Mouse (Mus musculus) olfactory bulb, adult 2 months (tissue): Measurements from ENCODE around the gene Krt18. TPM values are rescaled to one million over a fixed set of nuclear protein-coding genes. Genes with fewer than 3 reads are reported as not detected.

Experiments used
- H3K27ac ChIP-seq: fragments of 200-500 bp; 2 replicates; pipeline ENCODE4 v1.5.1; 2012; ENCODE audit warnings: low read depth, low read length; ENCODE audit not compliant: insufficient read depth
- H3K4me1 ChIP-seq: fragments of 200-500 bp; 2 replicates; pipeline ENCODE4 v1.6.1; 2012; ENCODE audit warnings: low read length; ENCODE audit not compliant: control insufficient read depth, insufficient read depth
- H3K4me3 ChIP-seq: fragments of 200-500 bp; 2 replicates; pipeline ENCODE4 v1.5.1; 2012; ENCODE audit warnings: mild to moderate bottlenecking, low read depth, low read length, moderate library complexity; ENCODE audit not compliant: insufficient read depth
- CTCF ChIP-seq: fragments of 200-500 bp; IDR thresholded peaks from 2 replicates; pipeline ENCODE4 v1.5.1; 2012; ENCODE audit warnings: low read depth, mild to moderate bottlenecking, low read length, moderate library complexity; ENCODE audit not compliant: insufficient read depth
- POLR2A ChIP-seq: fragments of 200-500 bp; IDR thresholded peaks from 2 replicates; pipeline ENCODE4 v1.6.1; 2012; ENCODE audit warnings: mild to moderate bottlenecking, low read depth, low read length, moderate library complexity; ENCODE audit not compliant: insufficient read depth
- WGBS: fragments of 180-500 bp; shearing (Covaris S2); methylation state at CpG from one replicate; pipeline ENCODE4 v1.1.7; 2018; 5-methylcytosine and 5-hydroxymethylcytosine counted together
- polyA plus RNA-seq: library from polyadenylated mRNA; stranded (reverse); fragments of >200 nt; gene quantifications from 2 replicates; pipeline ENCODE4 v1.2.4, GENCODE M21; 2012; ENCODE audit warnings: low replicate concordance; ENCODE audit not compliant: missing spikeins, insufficient read depth, insufficient read length

The Krt18 gene
- polyA plus RNA-seq, 1 experiment = not detected

DNA sequence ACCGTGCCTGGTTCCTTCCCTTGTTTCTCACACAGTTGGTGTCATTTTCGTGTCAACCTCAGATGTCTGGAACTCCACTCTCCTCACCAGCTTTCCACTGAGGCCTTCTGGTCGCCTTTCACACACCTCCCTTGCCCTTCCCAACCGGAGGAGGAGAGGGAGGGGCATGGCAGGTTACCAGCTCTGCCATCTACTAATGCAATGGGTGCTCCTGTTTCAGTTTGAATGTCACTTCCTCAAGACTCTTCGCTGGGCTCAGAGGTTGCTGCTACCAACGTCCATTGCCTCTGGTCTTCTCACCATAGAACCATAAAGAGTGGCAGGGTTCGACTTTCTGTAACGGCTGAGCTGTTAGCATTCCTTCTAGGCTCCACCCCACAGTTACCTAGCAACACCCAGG, 5.5 kb upstream of the Krt18 start:
- no peak overlapping the region for H3K27ac ChIP-seq
- no peak for TF ChIP-seq POLR2A
- TF ChIP-seq CTCF = no peak
- H3K4me1 ChIP-seq = 0 out of 2 replicates have a peak, but pooled peaks cover 3% of the 10 kb centered on the region
- no peak overlapping the region for H3K4me3 ChIP-seq
- WGBS = 62% methylated on average over 8 of the region's 8 CpGs

DNA sequence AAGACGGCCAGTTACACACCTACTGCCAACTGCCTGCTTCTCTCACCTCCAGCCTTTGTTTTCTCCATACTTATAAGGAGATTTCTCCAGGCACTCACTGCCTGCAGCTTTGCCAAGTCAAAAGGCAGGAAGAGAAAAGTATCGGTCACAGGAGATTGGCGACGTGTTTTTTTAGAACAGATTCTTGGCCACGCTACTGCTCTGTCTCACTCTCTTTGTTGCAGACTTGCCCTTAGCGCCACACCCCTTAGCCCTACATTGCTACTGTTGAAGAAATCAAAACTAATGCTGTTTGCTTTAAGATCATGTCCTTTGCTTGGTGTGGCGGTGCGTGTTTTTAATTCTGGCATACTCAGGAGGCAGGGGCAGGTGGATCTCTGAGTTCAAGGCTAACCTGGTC, 4.1 kb upstream of the Krt18 start:
- WGBS = 68% methylated on average over 8 of the region's 8 CpGs

DNA sequence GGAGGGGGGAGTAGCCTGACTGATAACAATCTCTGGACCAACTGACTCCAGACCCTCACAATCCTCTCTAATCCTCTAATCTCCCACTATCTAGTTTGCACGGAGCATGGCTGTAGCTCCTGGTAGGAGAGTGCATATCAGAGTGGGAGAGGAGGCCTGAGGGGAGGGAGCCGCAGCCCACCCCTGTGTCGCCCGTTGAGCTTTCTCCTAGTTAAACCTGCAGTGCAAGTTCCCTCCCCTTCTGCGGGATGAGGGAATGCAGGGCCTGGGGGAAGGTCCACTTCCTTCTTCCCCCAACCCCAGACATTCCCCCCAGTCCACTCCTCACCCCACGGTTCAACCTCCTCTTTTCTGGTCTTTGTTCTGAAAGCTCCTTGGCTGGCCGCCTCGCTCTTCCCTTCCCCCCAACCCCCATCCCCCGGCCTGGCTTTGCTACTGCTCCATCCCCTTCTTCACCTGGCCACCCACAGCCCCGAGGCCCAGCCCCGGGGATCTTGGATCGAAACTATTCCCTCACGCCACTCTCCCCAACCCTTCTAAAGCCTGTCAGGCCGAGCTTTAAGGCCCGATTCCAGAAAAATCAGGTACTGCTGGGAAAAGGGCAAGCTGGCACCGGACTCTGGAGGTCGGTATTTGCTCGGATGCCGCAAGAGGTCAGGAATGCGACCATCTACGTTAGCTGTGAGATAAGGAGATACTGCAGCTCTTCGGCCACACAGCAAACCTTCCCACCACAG, 2.7 kb upstream of the Krt18 start:
- TF ChIP-seq POLR2A (no peak), CTCF (no peak)
- 46% methylated on average over 22 of the region's 22 CpGs for WGBS

More for the DNA sequence above, 4.1 kb upstream of the Krt18 start:
- TF ChIP-seq CTCF = no peak
- no peak for TF ChIP-seq POLR2A
- Histone ChIP-seq H3K27ac (no peak overlapping the region), H3K4me3 (no peak overlapping the region), H3K4me1 (peaks cover 8% of the 10 kb centered on the region; the same call in 1 of the 2 replicates)

DNA sequence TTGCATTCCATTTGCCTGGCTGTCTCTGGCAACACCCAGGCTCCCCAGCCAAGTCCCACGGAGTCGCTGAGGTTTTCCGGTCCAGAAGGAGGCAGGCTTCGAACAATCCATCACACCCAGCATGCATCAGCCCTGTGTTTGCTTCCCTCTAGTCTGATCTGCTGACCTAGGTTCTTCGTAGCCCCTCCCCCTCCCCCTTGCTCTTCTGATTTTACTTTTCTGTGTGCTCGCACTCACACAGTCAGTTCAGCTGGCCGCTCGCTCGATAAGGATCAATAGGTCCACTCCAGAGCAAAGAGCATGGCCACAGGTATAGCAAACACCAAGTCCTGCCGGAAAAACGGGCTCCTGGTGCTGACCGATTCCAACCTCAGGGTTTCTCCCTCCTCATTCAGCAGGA, 1.6 kb upstream of the Krt18 start:
- Histone ChIP-seq H3K27ac (no peak overlapping the region), H3K4me1 (peaks cover 8% of the 10 kb centered on the region; the same call in 1 of the 2 replicates), H3K4me3 (no peak overlapping the region)
- 39% methylated on average over 12 of the region's 12 CpGs for WGBS
- TF ChIP-seq POLR2A (no peak), CTCF (no peak)

More for the DNA sequence above, 2.7 kb upstream of the Krt18 start:
- Histone ChIP-seq H3K4me3 (no peak overlapping the region), H3K27ac (no peak overlapping the region), H3K4me1 (peaks cover 8% of the 10 kb centered on the region; the same call in 1 of the 2 replicates)

DNA sequence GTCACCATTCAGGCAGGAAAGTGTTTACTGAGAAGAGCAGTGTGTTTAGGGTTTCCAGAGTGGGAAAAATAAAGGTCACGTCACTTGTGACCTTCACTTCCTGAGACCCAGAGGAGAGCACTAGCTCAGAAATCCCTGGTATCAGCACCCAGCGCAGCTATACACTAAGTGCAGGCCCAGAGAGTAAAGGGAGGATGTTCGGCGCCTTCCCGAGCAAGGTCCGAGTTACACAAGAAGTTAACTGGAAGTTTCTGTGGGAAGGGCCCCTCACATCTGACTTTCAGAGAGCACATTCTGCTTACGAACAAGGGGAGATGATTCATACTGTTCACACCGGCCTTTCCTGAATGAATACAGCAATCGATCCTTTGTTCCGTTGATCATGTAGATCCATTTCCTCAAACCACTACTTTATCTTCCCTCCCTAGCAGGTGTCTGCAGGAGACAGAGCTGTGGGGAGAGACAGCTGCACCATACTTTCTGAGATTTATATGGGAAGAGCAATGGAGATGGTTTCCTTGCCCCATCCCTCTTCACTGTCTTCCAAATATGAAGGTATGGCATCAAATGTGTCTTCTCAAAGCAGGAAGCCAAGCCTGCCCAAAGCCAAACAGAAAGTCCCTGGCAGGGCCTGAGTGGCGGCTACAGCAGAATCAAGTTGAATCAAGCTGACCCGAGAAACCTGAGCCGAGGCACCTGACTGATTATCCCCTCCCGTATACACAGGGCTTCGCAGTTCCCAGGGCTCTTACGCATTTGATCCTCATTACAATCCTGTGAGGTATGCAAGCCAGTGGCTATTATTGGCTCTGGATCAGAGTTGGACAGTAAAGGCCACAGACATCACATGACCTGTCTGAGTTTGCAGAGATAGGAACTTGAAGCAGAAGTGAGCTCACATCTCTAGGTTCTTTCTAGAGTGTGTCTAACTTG, 6.4 kb downstream of the Krt18 start:
- no peaks in the 10 kb centered on the region for H3K4me1 ChIP-seq
- TF ChIP-seq CTCF (no peak), POLR2A (no peak)
- no peak overlapping the region for H3K27ac ChIP-seq
- H3K4me3 ChIP-seq = no peak overlapping the region
- WGBS = 78% methylated on average over 16 of the region's 16 CpGs

DNA sequence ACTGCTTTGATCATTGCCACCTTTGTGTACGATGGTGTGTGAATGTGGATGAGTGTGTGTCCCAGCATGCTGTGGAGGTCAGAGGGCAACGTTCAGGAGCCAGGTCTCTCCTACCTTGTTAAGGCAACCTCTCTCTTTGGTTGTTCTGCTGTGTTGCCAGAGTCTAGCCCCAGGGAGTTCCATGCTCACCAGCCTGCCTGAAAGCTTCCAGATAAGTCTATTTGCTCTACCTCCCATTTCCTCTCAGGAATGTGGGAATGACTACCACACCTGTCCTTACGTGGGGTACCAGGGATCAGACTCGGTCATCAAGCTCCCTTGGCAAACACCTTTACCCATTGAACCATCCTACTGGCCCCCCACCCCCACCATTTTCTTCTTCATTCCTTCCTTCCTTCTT, 12.3 kb downstream of the Krt18 start:
- H3K4me1 ChIP-seq = no peaks in the 10 kb centered on the region
- WGBS = 83% methylated on average over 4 of the region's 4 CpGs
- TF ChIP-seq POLR2A (no peak), CTCF (no peak)
- H3K4me3 ChIP-seq = no peak overlapping the region
- H3K27ac ChIP-seq = no peak overlapping the region

DNA sequence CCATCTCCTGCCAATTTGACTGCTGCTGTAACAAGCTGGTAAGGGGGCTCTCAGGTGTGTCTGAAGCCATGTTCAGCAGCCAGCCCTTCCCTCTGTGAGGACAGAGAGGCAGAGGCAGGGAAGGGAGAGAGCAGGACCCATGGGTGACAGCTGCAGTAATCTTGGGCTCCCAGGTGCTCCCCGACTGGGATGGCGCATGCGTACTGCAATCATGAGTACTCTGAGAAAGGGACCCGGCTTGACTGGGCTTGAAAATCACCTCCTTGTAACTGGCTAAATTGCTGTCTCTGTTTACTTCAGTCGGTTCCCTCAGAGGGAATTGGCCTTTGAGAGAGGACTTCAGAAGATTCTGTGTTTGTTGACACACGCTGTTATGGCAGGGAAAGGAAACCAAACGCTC, 14.0 kb downstream of the Krt18 start:
- no peak for TF ChIP-seq CTCF
- TF ChIP-seq POLR2A = no peak
- Histone ChIP-seq H3K27ac (no peak overlapping the region), H3K4me1 (no peaks in the 10 kb centered on the region), H3K4me3 (no peak overlapping the region)
- WGBS = 83% methylated on average over 7 of the region's 7 CpGs

DNA sequence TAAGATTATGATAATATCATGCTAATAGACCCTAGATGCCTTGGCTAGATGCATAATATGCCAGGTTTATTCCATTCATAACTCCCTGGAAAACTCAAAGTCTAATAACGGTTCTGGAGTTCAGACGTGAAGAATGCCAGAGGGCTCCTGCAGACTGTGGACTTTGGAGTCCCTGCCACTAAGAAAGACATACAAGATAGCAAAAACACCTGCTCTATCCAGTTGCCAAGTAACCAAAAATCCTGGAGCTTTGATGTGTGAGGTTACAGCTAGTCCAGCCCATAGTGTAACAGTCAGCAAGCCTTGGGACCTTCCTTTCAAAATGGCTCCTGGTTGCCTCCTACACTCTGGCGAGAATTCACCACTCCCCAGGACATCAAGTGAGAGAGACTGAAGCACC, 16.8 kb downstream of the Krt18 start:
- TF ChIP-seq POLR2A = no peak
- no peak for TF ChIP-seq CTCF
- no peak overlapping the region for H3K27ac ChIP-seq
- 85% methylated on average over 3 of the region's 3 CpGs for WGBS

DNA sequence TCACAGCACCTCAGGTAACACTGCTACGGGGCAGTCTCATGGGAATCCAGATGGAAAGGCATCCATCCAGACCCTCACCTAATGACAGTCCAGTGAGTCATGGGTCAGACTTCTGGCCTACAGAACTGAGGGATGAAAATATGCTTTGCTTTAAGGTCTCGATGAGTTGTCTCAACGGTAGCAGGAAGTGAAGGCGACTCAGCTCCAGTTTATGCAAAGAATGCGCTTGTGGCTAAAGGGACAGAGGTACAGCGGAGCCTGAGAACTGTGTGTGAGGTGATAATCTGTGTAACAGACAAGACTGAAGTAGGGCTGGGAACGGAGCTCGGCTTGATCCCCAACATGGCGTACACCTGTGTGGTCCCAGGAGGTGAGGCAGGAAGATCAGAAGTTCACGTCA, 17.7 kb downstream of the Krt18 start:
- 93% methylated on average over 10 of the region's 10 CpGs for WGBS
- TF ChIP-seq POLR2A (no peak), CTCF (no peak)
- H3K4me3 ChIP-seq = no peak overlapping the region

More for the DNA sequence above, 16.8 kb downstream of the Krt18 start:
- Histone ChIP-seq H3K4me1 (no peaks in the 10 kb centered on the region), H3K4me3 (no peak overlapping the region)

More for the DNA sequence above, 17.7 kb downstream of the Krt18 start:
- Histone ChIP-seq H3K27ac (no peak overlapping the region), H3K4me1 (no peaks in the 10 kb centered on the region)
